Comparison of ENCODE assay signal across 9 mouse cellular contexts in genomic region chr9:63791275-63791674, GRCm38 (mm10). TPM values are rescaled to one million over a fixed set of nuclear protein-coding genes. Genes with fewer than 3 reads are reported as not detected.
DNase-seq lines count a peak whose midpoint lies in the region; ATAC-seq and TF ChIP-seq lines count a peak whose summit lies in the region.
"Had no signal": no experiment of that assay in that cellular context is flagged by ENCODE, and none has a peak within 500 bp of the region (broad histone marks: within the 10 kb centered on the region; RNA-seq: fewer than 3 reads in every experiment).

No protein-coding gene starts in this region.

- TF ChIP-seq POLR2A in liver, adult 2 months (IDR thresholded peaks at IDR 0.05; ENCODE audit: extremely low read depth, insufficient read depth, low read length), result no peak
- TF ChIP-seq POLR2A in kidney, adult 2 months (IDR thresholded peaks at IDR 0.05; ENCODE audit: low read depth, low read length), result no peak

- no peak overlapping the region for H3K27ac ChIP-seq in liver, adult 2 months (replicated peaks; ENCODE audit: insufficient read depth, low read depth, low read length)
- H3K27ac ChIP-seq in liver, embryonic 12.5 days, result no peak overlapping the region
- peak overlapping the region; percentile 53 for H3K27ac ChIP-seq in kidney, adult 2 months (ENCODE audit: insufficient read depth, low read depth, low read length)
- H3K27ac ChIP-seq in hindbrain, embryonic 12.5 days, result no peak overlapping the region
- H3K27ac ChIP-seq: hindbrain, embryonic 15.5 days had no signal

- WGBS in liver, adult 2 months, result 60% methylated on average over 6 of the region's 6 CpGs
- WGBS in liver, embryonic 12.5 days (ENCODE audit: insufficient replicate concordance), result 28% methylated on average over 6 of the region's 6 CpGs
- 29% methylated on average over 6 of the region's 6 CpGs for WGBS in kidney, adult 2 months
- 48% methylated on average over 6 of the region's 6 CpGs for WGBS in hindbrain, embryonic 12.5 days

- no peaks in the 10 kb centered on the region for H3K36me3 ChIP-seq in liver, adult 2 months (ENCODE audit: control insufficient read depth, insufficient read depth, low read length)
- no peaks in the 10 kb centered on the region for H3K36me3 ChIP-seq in liver, embryonic 12.5 days
- H3K36me3 ChIP-seq in kidney, adult 2 months (ENCODE audit: control insufficient read depth, insufficient read depth, low read length), result no peaks in the 10 kb centered on the region
- no peaks in the 10 kb centered on the region for H3K36me3 ChIP-seq in hindbrain, embryonic 12.5 days
- H3K36me3 ChIP-seq: hindbrain, embryonic 15.5 days had no signal

- H3K79me2 ChIP-seq in liver, adult 2 months (ENCODE audit: control insufficient read depth, insufficient read depth, low read length), result no peaks in the 10 kb centered on the region

- no peak overlapping the region for H3K9ac ChIP-seq in liver, adult 2 months (ENCODE audit: low read depth, low read length)
- H3K9ac ChIP-seq in liver, embryonic 12.5 days, result no peak overlapping the region
- H3K9ac ChIP-seq in hindbrain, embryonic 12.5 days, result no peak overlapping the region
- H3K9ac ChIP-seq: hindbrain, embryonic 15.5 days had no signal

- no peak for ATAC-seq in liver, embryonic 12.5 days
- no peak for ATAC-seq in hindbrain, embryonic 12.5 days (ENCODE audit: low FRiP score)
- no peak for ATAC-seq in activated CD4-positive, CD25-positive, alpha-beta regulatory T cell, adult 4 months

- no peak overlapping the region for H3K4me3 ChIP-seq in liver, adult 2 months (ENCODE audit: insufficient read depth, low read depth, low read length)
- H3K4me3 ChIP-seq in liver, embryonic 12.5 days, result no peak overlapping the region
- H3K4me3 ChIP-seq in kidney, adult 2 months (ENCODE audit: insufficient read depth, low read depth, low read length), result no peak overlapping the region
- no peak overlapping the region for H3K4me3 ChIP-seq in hindbrain, embryonic 12.5 days
- H3K4me3 ChIP-seq: hindbrain, embryonic 15.5 days had no signal

- H3K4me1 ChIP-seq in liver, adult 2 months (ENCODE audit: control insufficient read depth, insufficient read depth, low read length), result no peaks in the 10 kb centered on the region; the same call in 1 of the 2 replicates
- H3K4me1 ChIP-seq in liver, embryonic 12.5 days, result peaks cover 44% of the 10 kb centered on the region
- no peaks in the 10 kb centered on the region; the same call in 1 of the 2 replicates for H3K4me1 ChIP-seq in kidney, adult 2 months (ENCODE audit: control insufficient read depth, insufficient read depth, low read length)
- peaks cover 25% of the 10 kb centered on the region for H3K4me1 ChIP-seq in hindbrain, embryonic 12.5 days

- DNase-seq in liver, adult 2 months (ENCODE audit: extremely low read depth, low read depth, low spot score), result peak; percentile 33
- DNase-seq in gastrocnemius, postnatal 25 days, result peak; percentile 34
- peak; percentile 76 for DNase-seq in kidney, adult 2 months
- peak; percentile 61 for DNase-seq in lung, postnatal 36 days
- no peak for DNase-seq in urinary bladder, postnatal 10 days (ENCODE audit: low spot score)

- H3K4me2 ChIP-seq in liver, embryonic 12.5 days, result no peak overlapping the region
- no peak overlapping the region for H3K4me2 ChIP-seq in hindbrain, embryonic 12.5 days (replicated peaks)
- H3K4me2 ChIP-seq: hindbrain, embryonic 15.5 days had no signal

- no peaks in the 10 kb centered on the region for H3K9me3 ChIP-seq in liver, embryonic 12.5 days (replicated peaks)
- H3K9me3 ChIP-seq in hindbrain, embryonic 12.5 days (replicated peaks), result no peaks in the 10 kb centered on the region
- H3K9me3 ChIP-seq: hindbrain, embryonic 15.5 days had no signal

- no peak for TF ChIP-seq CTCF in liver, adult 2 months (IDR thresholded peaks at IDR 0.05; ENCODE audit: low read depth, low read length)
- TF ChIP-seq CTCF in kidney, adult 2 months (conservative IDR thresholded peaks at IDR 0.05; ENCODE audit: insufficient read depth, insufficient read length, low read depth, low read length), result no peak

- no peaks in the 10 kb centered on the region for H3K27me3 ChIP-seq in liver, adult 2 months (ENCODE audit: control insufficient read depth, insufficient read depth, low read length)
- H3K27me3 ChIP-seq in liver, embryonic 12.5 days (replicated peaks), result peaks cover 40% of the 10 kb centered on the region
- H3K27me3 ChIP-seq in kidney, adult 2 months (replicated peaks; ENCODE audit: control insufficient read depth, insufficient read depth, low read length), result no peaks in the 10 kb centered on the region
- H3K27me3 ChIP-seq in hindbrain, embryonic 12.5 days, result peaks cover 2% of the 10 kb centered on the region; the same call in 1 of the 2 replicates
- H3K27me3 ChIP-seq: hindbrain, embryonic 15.5 days had no signal

RNA-seq across cellular contexts. Expression of gene Smad3, which starts 33.5 kb away (rescaled TPM):
- total RNA-seq in liver, adult 2 months (2014; rRNA removed), result 5.7 and 8.1 TPM in 2 replicates
- polyA plus RNA-seq in liver, adult 2 months (2012; rRNA removed), result 7.8 and 8.9 TPM in 2 replicates
- polyA plus RNA-seq in liver, embryonic 12.5 days (2016; fragmentation: Nextera tagmentation; extraction: Ambion mirVana), result 5.8 and 7.2 TPM in 2 replicates
- total RNA-seq in gastrocnemius, postnatal 25 days (2021), result 10 to 100 TPM; 42.7 to 67.5 TPM
- 33.5 and 37.0 TPM in 2 replicates for polyA plus RNA-seq in kidney, adult 2 months (2012; rRNA removed)
- 24.1 and 25.4 TPM in 2 replicates for polyA plus RNA-seq in hindbrain, embryonic 12.5 days (2016; fragmentation: Nextera tagmentation; extraction: Ambion mirVana)
- polyA plus RNA-seq in activated CD4-positive, CD25-positive, alpha-beta regulatory T cell, adult 4 months (2017; shearing (Covaris generic)), result 10 to 100 TPM; 15.0 to 16.8 TPM
